Mouse (Mus musculus) liver, embryonic 16.5 days (tissue): Measurements from ENCODE around the gene Mrpl1. TPM values are rescaled to one million over a fixed set of nuclear protein-coding genes. Genes with fewer than 3 reads are reported as not detected.

ENCODE experiments used
- ATAC-seq: fragments of 200-750 bp; cut with Nextera tagmentation; 2 replicates; pipeline ENCODE4 v1.8.0; 2017; ENCODE audit warnings: low read depth, mild to moderate bottlenecking, moderate number of reproducible peaks, moderate library complexity
- H3K27ac ChIP-seq: fragments of 300-500 bp; sonication (generic); 2 replicates; pipeline ENCODE4 v1.5.1; 2014; ENCODE audit warnings: mild to moderate bottlenecking, low read length
- H3K27me3 ChIP-seq: fragments of 300-500 bp; sonication (generic); 2 replicates; pipeline ENCODE4 v1.6.1; 2014; ENCODE audit warnings: low read depth, low read length, mixed read lengths; ENCODE audit not compliant: control insufficient read depth, insufficient read depth
- H3K36me3 ChIP-seq: fragments of 300-500 bp; sonication (generic); 2 replicates; pipeline ENCODE4 v1.6.1; 2014; ENCODE audit warnings: mild to moderate bottlenecking; ENCODE audit not compliant: control insufficient read depth, insufficient read depth
- H3K4me1 ChIP-seq: fragments of 300-500 bp; sonication (generic); 2 replicates; pipeline ENCODE4 v1.6.1; 2014; ENCODE audit warnings: low read depth, low read length, mixed read lengths; ENCODE audit not compliant: control insufficient read depth
- H3K4me2 ChIP-seq: fragments of 300-500 bp; sonication (generic); 2 replicates; pipeline ENCODE4 v1.6.1; 2014; ENCODE audit warnings: low read depth, low read length, mixed read lengths
- H3K4me3 ChIP-seq: fragments of 300-500 bp; sonication (generic); 2 replicates; pipeline ENCODE4 v1.5.1; 2014; ENCODE audit warnings: low read depth, mild to moderate bottlenecking, low read length
- H3K9ac ChIP-seq: fragments of 300-500 bp; sonication (generic); 2 replicates; pipeline ENCODE4 v1.6.1; 2014; ENCODE audit warnings: low read depth, low read length
- H3K9me3 ChIP-seq: fragments of 300-500 bp; sonication (generic); replicated peaks from 2 replicates; pipeline ENCODE4 v1.6.1; 2016; ENCODE audit warnings: low read length; ENCODE audit not compliant: control insufficient read depth
- WGBS: fragments of 180-500 bp; shearing (Covaris S2); extraction: QIAGEN DNeasy Blood & Tissue Kit; methylation state at CpG from one replicate; pipeline ENCODE4 v1.1.7; 2014; ENCODE audit not compliant: insufficient replicate concordance; 5-methylcytosine and 5-hydroxymethylcytosine counted together
- polyA plus RNA-seq: library from polyadenylated mRNA; unstranded; fragments of >200 nt; fragmentation: Nextera tagmentation; extraction: Ambion mirVana; gene quantifications from 2 replicates; pipeline ENCODE4 v1.2.1, GENCODE M21; 2015

Mrpl1 gene
- polyA plus RNA-seq, 1 experiment from 2014 or later: 14.0 TPM

GRCm38 (mm10) chr5:96309566-96309965 is 100.3 kb downstream of the Mrpl1 start:
- no peaks in the 10 kb centered on the region for H3K9me3 ChIP-seq
- no peaks in the 10 kb centered on the region for H3K36me3 ChIP-seq
- no peak overlapping the region for H3K4me3 ChIP-seq
- H3K4me1 ChIP-seq: no peaks in the 10 kb centered on the region
- no peak overlapping the region for H3K9ac ChIP-seq
- no peak overlapping the region for H3K4me2 ChIP-seq
- ATAC-seq: no peak
- WGBS: 70% methylated on average over 5 of the region's 5 CpGs
- no peaks in the 10 kb centered on the region for H3K27me3 ChIP-seq
- no peak overlapping the region for H3K27ac ChIP-seq

- Histone ChIP-seq H3K27ac (no peak overlapping the region), H3K36me3 (no peaks in the 10 kb centered on the region), H3K9me3 (no peaks in the 10 kb centered on the region), H3K27me3 (no peaks in the 10 kb centered on the region), H3K4me3 (no peak overlapping the region), H3K4me1 (no peaks in the 10 kb centered on the region), H3K9ac (no peak overlapping the region), H3K4me2 (no peak overlapping the region)
- 65% methylated on average over 8 of the region's 8 CpGs for WGBS
- no peak for ATAC-seq
These were observed 102.4 kb downstream of the Mrpl1 start for GRCm38 (mm10) chr5:96311677-96312076.

Other genes starting within 250 kb of the Mrpl1 start
- 4.6 and 4.9 TPM in 2 replicates for gene Cnot6l, start 45.3 kb upstream of the Mrpl1 start, polyA plus RNA-seq
- 1.0 and 1.1 TPM in 2 replicates for gene Fras1, start 164.5 kb downstream of the Mrpl1 start, polyA plus RNA-seq